Mouse (Mus musculus) thymus, postnatal 36 days (tissue): ENCODE data around the gene Tiam1.

Source experiments
- DNase-seq, 2 experiments: peaks; one replicate each; pipeline ENCODE4 v3.0.0; 2022; ENCODE audit warnings: mixed read lengths in 2 of 2

Gene Tiam1

GRCm38 (mm10) chr16:90045611-90046010, 98.0 kb downstream of the Tiam1 start:
- DNase-seq: no peak

GRCm38 (mm10) chr16:90044004-90044754, 99.4 kb downstream of the Tiam1 start:
- peak; percentile 16 to 25 for DNase-seq

GRCm38 (mm10) chr16:90042874-90043273, 100.7 kb downstream of the Tiam1 start:
- DNase-seq: no peak

- DNase-seq: peak; percentile 21 to 36
These were observed 101.2 kb downstream of the Tiam1 start for GRCm38 (mm10) chr16:90042386-90042785.

- peak; percentile 33 to 56 for DNase-seq
These were observed 102.7 kb downstream of the Tiam1 start for GRCm38 (mm10) chr16:90040771-90041364.

- DNase-seq: no peak
These were observed 107.9 kb downstream of the Tiam1 start for GRCm38 (mm10) chr16:90035595-90036110.

GRCm38 (mm10) chr16:90030355-90030754, 113.2 kb downstream of the Tiam1 start:
- no peak for DNase-seq

GRCm38 (mm10) chr16:90027886-90028285, 115.7 kb downstream of the Tiam1 start:
- no peak for DNase-seq

GRCm38 (mm10) chr16:90025526-90026172, 117.9 kb downstream of the Tiam1 start:
- DNase-seq: no peak

GRCm38 (mm10) chr16:90023665-90024010, 119.9 kb downstream of the Tiam1 start:
- no peak for DNase-seq

GRCm38 (mm10) chr16:90022932-90023664, 120.5 kb downstream of the Tiam1 start:
- no peak for DNase-seq

- no peak for DNase-seq
These were observed 127.5 kb downstream of the Tiam1 start for GRCm38 (mm10) chr16:90016046-90016445.

GRCm38 (mm10) chr16:90014596-90014995, 129.0 kb downstream of the Tiam1 start:
- no peak for DNase-seq

GRCm38 (mm10) chr16:90011521-90012181, 131.9 kb downstream of the Tiam1 start:
- no peak for DNase-seq

- DNase-seq: no peak
These were observed 135.1 kb downstream of the Tiam1 start for GRCm38 (mm10) chr16:90008504-90008903.

GRCm38 (mm10) chr16:90007391-90007977, 136.1 kb downstream of the Tiam1 start:
- no peak for DNase-seq

GRCm38 (mm10) chr16:90003556-90003955, 140.0 kb downstream of the Tiam1 start:
- no peak for DNase-seq

- no peak for DNase-seq
These were observed 148.4 kb downstream of the Tiam1 start for GRCm38 (mm10) chr16:89995155-89995554.

GRCm38 (mm10) chr16:89993991-89994825, 149.4 kb downstream of the Tiam1 start:
- DNase-seq: peak; percentile 71 to 81

GRCm38 (mm10) chr16:89993506-89993905, 150.1 kb downstream of the Tiam1 start:
- peak; percentile 40 to 56 for DNase-seq

- DNase-seq: no peak
These were observed 151.8 kb downstream of the Tiam1 start for GRCm38 (mm10) chr16:89991701-89992152.
